Mouse (Mus musculus): ENCODE measurements around the gene Gamt. TPM values are rescaled to one million over a fixed set of nuclear protein-coding genes. Genes with fewer than 3 reads are reported as not detected.
A peak's percentile ranks its signal among the peaks of the same experiment; 100 is the strongest.
"Not testable (repeated sequence)": the region's sequence is repeated elsewhere in the genome, so short reads cannot be mapped to it uniquely, and the experiment has no call there.

Gamt gene
- polyA plus RNA-seq, 1 experiment, result 48.3 TPM

DNA sequence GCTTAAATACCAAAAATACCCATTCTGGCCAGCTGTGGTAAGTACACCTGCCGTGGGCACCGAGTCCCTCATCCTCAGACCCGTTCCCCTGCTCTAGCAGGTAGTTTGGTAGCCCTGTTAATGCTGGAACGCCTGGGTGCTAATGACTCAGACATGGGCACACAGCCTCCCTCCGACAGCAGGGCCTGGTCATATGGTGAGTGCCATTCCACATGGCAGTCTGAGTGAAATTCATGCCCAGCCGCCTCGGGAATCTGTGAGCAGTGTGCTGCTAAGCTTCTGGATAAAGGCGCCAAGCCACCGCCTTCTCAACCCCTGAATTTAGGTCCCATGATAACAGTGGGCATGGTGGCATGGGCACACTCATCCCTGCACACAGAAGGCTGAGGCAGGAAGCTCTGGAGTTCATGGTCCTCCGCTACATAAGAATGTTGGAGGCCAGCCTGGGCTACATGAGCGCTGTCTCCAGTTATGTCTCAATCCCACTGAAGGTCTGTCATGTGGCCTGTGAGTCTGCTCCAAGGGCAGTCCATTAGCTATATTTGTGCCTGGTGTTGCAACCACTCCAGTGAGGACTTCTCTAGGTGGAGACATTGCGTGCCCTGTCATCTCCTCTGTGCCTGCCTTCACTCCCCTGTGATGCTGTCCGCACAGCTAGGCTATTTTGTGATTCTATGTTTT, 24.5 kb downstream of the Gamt start:
- no peaks in the 10 kb centered on the region for H3K27me3 ChIP-seq (ENCODE audit: control insufficient read depth, insufficient read depth, insufficient read length)
- H3ac ChIP-seq (ENCODE audit: control insufficient read depth, insufficient read length, low read depth), result no peak overlapping the region
- peaks cover 97% of the 10 kb centered on the region for H3K36me3 ChIP-seq (ENCODE audit: control insufficient read depth, insufficient read depth)
- TF ChIP-seq CTCF (IDR thresholded peaks at IDR 0.05; ENCODE audit: control insufficient read depth, insufficient read depth, insufficient read length), result no peak
- no peak for TF ChIP-seq USF1 (IDR thresholded peaks at IDR 0.05; ENCODE audit: low read depth)
- TF ChIP-seq MYOD1 (IDR thresholded peaks at IDR 0.05; ENCODE audit: control insufficient read depth, insufficient read length, low read depth), result no peak
- TF ChIP-seq FOSL1 (IDR thresholded peaks at IDR 0.05; ENCODE audit: insufficient read depth, low read length, poor library complexity, severe bottlenecking), result no peak
- no peak for TF ChIP-seq MYOG (IDR thresholded peaks at IDR 0.05; ENCODE audit: control insufficient read depth, extremely low read depth, insufficient read length)
- TF ChIP-seq MAX (IDR thresholded peaks at IDR 0.05), result no peak
- TF ChIP-seq CEBPB (IDR thresholded peaks at IDR 0.05; ENCODE audit: low read depth), result no peak
- H3K4me3 ChIP-seq (ENCODE audit: insufficient read depth, poor library complexity, severe bottlenecking), result no peak overlapping the region
- peaks cover 22% of the 10 kb centered on the region for H3K79me3 ChIP-seq (ENCODE audit: low read depth)
- H3K79me2 ChIP-seq (ENCODE audit: control insufficient read depth, insufficient read depth), result peaks cover 33% of the 10 kb centered on the region

DNA sequence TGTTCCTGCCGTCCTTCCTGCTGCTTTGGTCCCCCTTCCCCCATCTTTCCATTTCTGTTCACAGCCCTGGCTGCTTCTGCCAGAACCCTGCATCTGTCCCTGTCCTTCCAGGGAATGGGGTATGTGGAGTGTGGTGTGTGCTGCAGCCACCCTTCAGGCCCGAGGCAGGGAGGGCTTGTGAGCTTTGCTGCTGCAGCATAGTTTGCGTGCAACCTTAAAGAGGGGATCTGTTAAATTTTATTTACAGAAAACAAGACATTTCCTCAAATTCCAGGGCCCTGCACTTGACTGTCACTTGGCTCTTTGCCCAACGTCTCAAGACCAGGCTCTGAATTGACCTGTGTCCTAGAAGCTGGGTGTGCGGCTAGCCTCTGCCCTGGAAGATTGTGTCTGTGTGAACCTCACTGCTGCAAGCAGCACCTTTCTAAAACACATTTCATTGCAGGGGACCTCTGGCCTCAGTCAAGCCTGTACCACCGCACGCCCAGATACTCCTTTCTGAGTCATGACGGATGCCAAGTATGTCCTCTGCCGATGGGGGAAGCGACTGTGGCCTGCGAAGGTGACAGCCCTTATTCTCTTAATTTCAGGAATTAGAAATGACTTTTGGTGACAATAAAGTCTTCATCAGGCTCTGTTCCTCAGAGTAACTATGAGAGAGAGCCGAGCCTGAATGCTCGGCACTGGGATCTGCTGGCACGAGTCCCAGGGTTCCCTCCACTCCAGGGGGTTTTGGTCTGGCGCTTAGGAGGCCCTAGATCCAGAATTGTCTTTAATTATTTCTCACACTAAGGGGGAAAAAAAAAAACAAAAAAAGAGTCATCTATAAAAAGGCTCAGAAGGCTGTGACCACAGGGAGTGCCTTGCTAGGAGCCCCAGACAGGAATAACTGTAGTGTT, 32.7 kb downstream of the Gamt start:
- TF ChIP-seq FOSL1 (IDR thresholded peaks at IDR 0.05; ENCODE audit: insufficient read depth, low read length, poor library complexity, severe bottlenecking) (no peak), MYOG (IDR thresholded peaks at IDR 0.05; ENCODE audit: control insufficient read depth, extremely low read depth, insufficient read length) (no peak), MAX (IDR thresholded peaks at IDR 0.05) (no peak), CTCF (IDR thresholded peaks at IDR 0.05; ENCODE audit: control insufficient read depth, insufficient read depth, insufficient read length) (no peak), CEBPB (IDR thresholded peaks at IDR 0.05; ENCODE audit: low read depth) (no peak), MYOD1 (IDR thresholded peaks at IDR 0.05; ENCODE audit: control insufficient read depth, insufficient read length, low read depth) (peak; percentile 81), USF1 (IDR thresholded peaks at IDR 0.05; ENCODE audit: low read depth) (no peak)
- Histone ChIP-seq H3K36me3 (ENCODE audit: control insufficient read depth, insufficient read depth) (peaks cover 47% of the 10 kb centered on the region), H3ac (ENCODE audit: control insufficient read depth, insufficient read length, low read depth) (peak overlapping the region; percentile 96), H3K27me3 (ENCODE audit: control insufficient read depth, insufficient read depth, insufficient read length) (no peaks in the 10 kb centered on the region), H3K79me3 (ENCODE audit: low read depth) (peaks cover 32% of the 10 kb centered on the region), H3K4me3 (ENCODE audit: insufficient read depth, poor library complexity, severe bottlenecking) (no peak overlapping the region), H3K79me2 (ENCODE audit: control insufficient read depth, insufficient read depth) (peaks cover 64% of the 10 kb centered on the region)

DNA sequence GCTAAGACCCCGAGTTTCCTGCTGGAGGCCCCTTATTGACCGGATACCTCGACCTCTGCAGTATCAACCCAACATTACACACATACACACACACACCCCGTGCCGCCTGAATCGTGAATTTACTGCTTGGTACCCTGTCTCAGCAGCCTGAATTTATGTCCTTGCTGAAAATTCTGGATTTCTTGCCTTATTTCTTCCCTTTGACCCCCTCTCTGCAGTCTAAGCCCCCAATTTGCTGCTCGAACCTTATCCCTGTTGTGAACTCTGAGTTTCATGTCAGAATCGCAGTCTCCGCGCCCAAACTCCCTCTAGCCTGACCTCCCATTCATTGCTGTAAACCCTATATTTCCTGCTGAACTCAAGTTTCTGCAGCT, 33.7 kb downstream of the Gamt start:
- Histone ChIP-seq H3K27me3 (ENCODE audit: control insufficient read depth, insufficient read depth, insufficient read length) (no peaks in the 10 kb centered on the region), H3K36me3 (ENCODE audit: control insufficient read depth, insufficient read depth) (peaks cover 37% of the 10 kb centered on the region), H3K79me2 (ENCODE audit: control insufficient read depth, insufficient read depth) (peaks cover 55% of the 10 kb centered on the region), H3K4me3 (ENCODE audit: insufficient read depth, poor library complexity, severe bottlenecking) (peak overlapping the region; percentile 95), H3K79me3 (ENCODE audit: low read depth) (peaks cover 28% of the 10 kb centered on the region), H3ac (ENCODE audit: control insufficient read depth, insufficient read length, low read depth) (peak overlapping the region; percentile 96)
- TF ChIP-seq CEBPB (IDR thresholded peaks at IDR 0.05; ENCODE audit: low read depth) (no peak), MYOD1 (IDR thresholded peaks at IDR 0.05; ENCODE audit: control insufficient read depth, insufficient read length, low read depth) (no peak), CTCF (IDR thresholded peaks at IDR 0.05; ENCODE audit: control insufficient read depth, insufficient read depth, insufficient read length) (no peak), MAX (IDR thresholded peaks at IDR 0.05) (no peak), FOSL1 (IDR thresholded peaks at IDR 0.05; ENCODE audit: insufficient read depth, low read length, poor library complexity, severe bottlenecking) (no peak), MYOG (IDR thresholded peaks at IDR 0.05; ENCODE audit: control insufficient read depth, extremely low read depth, insufficient read length) (no peak), USF1 (IDR thresholded peaks at IDR 0.05; ENCODE audit: low read depth) (no peak)

DNA sequence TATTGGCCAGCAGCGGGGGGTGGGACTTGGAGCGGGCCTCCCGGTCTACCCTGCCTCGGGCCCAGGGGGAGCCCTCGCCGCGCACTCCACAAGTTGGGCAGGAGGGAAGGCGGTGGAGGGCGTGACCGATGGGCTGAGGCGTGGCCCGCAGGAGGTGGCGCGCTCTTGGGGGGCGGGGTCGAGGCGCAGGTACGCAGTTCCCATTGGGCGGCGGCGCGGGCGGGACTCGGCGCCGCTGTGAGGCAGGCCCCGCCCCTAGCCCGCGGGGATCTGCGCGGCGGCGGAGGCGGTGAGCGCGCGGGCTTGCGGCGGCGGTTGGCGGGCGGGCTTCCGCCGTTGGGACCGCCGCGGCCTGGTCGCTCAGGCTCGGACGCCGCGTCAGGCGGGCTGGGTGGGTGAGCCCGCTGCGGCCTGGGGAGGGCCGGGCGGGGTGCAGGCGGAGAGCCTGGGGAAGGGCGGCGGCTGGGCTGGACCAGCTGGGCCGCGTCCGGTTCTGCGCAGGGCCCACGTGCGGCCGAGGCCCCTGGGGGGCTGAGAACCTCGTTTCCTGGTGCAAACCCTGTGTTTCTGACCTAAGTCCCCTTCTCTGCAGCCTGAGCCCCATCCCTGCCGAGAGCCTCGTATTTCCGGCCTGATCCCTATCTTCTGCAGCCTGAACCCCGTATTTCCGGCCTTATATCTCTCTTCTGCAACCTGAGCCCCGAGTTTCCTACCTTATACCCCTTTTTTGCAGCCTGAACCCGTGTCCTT, 34.2 kb downstream of the Gamt start, which contains the start of gene Mum1:
Mum1 (plus strand) TSS at position 19 of the 750 bp plus-strand sequence.
- Histone ChIP-seq H3K27me3 (ENCODE audit: control insufficient read depth, insufficient read depth, insufficient read length) (no peaks in the 10 kb centered on the region), H3K79me2 (ENCODE audit: control insufficient read depth, insufficient read depth) (peaks cover 49% of the 10 kb centered on the region), H3ac (ENCODE audit: control insufficient read depth, insufficient read length, low read depth) (peak within 1 kb of the TSS; percentile 96), H3K79me3 (ENCODE audit: low read depth) (peaks cover 24% of the 10 kb centered on the region), H3K36me3 (ENCODE audit: control insufficient read depth, insufficient read depth) (peaks cover 32% of the 10 kb centered on the region), H3K4me3 (ENCODE audit: insufficient read depth, poor library complexity, severe bottlenecking) (peak within 1 kb of the TSS; percentile 95)
- TF ChIP-seq CTCF (IDR thresholded peaks at IDR 0.05; ENCODE audit: control insufficient read depth, insufficient read depth, insufficient read length) (peak; percentile 7), MYOG (IDR thresholded peaks at IDR 0.05; ENCODE audit: control insufficient read depth, extremely low read depth, insufficient read length) (no peak)

DNA sequence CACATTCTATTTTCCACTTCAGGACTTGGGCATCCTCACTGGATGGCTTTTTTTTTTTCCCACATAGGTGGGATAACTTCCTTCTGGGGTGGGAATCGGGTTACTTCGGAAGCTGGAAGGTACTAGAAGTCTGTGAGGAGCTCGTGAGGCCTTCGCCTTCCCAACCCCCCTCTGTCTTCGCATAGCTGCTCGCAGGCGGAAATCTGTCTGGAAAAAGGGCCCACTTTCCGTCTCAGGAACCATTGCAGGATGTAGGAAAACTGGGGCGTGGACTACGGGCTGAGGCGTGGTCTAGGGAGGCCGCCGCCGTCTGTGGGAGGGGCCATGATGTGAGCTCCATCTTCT, 34.8 kb downstream of the Gamt start:
- TF ChIP-seq FOSL1 (IDR thresholded peaks at IDR 0.05; ENCODE audit: insufficient read depth, low read length, poor library complexity, severe bottlenecking) (no peak), MAX (IDR thresholded peaks at IDR 0.05) (peak; percentile 22)
- no peaks in the 10 kb centered on the region for H3K27me3 ChIP-seq (ENCODE audit: control insufficient read depth, insufficient read depth, insufficient read length)
- H3ac ChIP-seq (ENCODE audit: control insufficient read depth, insufficient read length, low read depth), result peak overlapping the region; percentile 31
- H3K79me3 ChIP-seq (ENCODE audit: low read depth), result peaks cover 21% of the 10 kb centered on the region
- peaks cover 27% of the 10 kb centered on the region for H3K36me3 ChIP-seq (ENCODE audit: control insufficient read depth, insufficient read depth)
- no peak overlapping the region for H3K4me3 ChIP-seq (ENCODE audit: insufficient read depth, poor library complexity, severe bottlenecking)
- peaks cover 44% of the 10 kb centered on the region for H3K79me2 ChIP-seq (ENCODE audit: control insufficient read depth, insufficient read depth)

DNA sequence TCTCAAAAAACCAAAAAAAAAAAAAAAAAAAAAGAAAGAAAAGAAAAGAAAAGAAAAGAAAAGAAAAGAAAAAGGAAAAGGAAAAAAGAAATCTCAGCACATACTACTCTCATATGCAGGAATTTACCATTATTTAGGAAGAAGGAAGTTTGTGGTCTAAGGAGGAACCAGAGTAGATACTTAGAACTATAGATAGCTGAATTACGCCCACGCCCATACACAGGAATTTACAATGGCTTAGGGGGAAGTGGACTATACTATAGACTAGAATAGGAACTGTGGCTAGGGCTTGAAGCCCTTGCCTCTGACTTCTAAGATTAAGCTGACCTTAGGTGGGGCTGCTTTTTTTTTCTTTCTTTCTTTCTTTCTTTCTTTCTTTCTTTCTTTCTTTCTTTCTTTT, 37.7 kb downstream of the Gamt start:
- not testable (repeated sequence) for H3K27me3 ChIP-seq (ENCODE audit: control insufficient read depth, insufficient read depth, insufficient read length); H3K4me3 ChIP-seq (ENCODE audit: insufficient read depth, poor library complexity, severe bottlenecking); H3ac ChIP-seq (ENCODE audit: control insufficient read depth, insufficient read length, low read depth); H3K36me3 ChIP-seq (ENCODE audit: control insufficient read depth, insufficient read depth)
- peaks cover 13% of the 10 kb centered on the region for H3K79me3 ChIP-seq (ENCODE audit: low read depth)
- H3K79me2 ChIP-seq (ENCODE audit: control insufficient read depth, insufficient read depth), result peaks cover 16% of the 10 kb centered on the region
